Mouse (Mus musculus) liver, adult 2 months (tissue): ENCODE results near the gene Lpar1. TPM values are rescaled to one million over a fixed set of nuclear protein-coding genes. Genes with fewer than 3 reads are reported as not detected.

ENCODE experiments used
- DNase-seq: peaks from one replicate; pipeline ENCODE4 v3.0.0-alpha.2; 2011; ENCODE audit warnings: low read depth, low spot score; ENCODE audit errors: extremely low read depth
- H3K27ac ChIP-seq: fragments of 200-500 bp; replicated peaks from 2 replicates; pipeline ENCODE4 v1.5.1; 2012; ENCODE audit warnings: low read depth, mild to moderate bottlenecking, control low read depth, inconsistent platforms, low read length; ENCODE audit not compliant: insufficient read depth
- H3K27me3 ChIP-seq: fragments of 200-500 bp; 2 replicates; pipeline ENCODE4 v1.6.1; 2012; ENCODE audit warnings: mild to moderate bottlenecking, moderate library complexity, low read length, inconsistent platforms; ENCODE audit not compliant: control insufficient read depth, insufficient read depth
- H3K36me3 ChIP-seq: fragments of 200-500 bp; 2 replicates; pipeline ENCODE4 v1.6.1; 2012; ENCODE audit warnings: low read length, inconsistent platforms; ENCODE audit not compliant: control insufficient read depth, insufficient read depth
- H3K4me1 ChIP-seq: fragments of 200-500 bp; 2 replicates; pipeline ENCODE4 v1.6.1; 2011; ENCODE audit warnings: low read length; ENCODE audit not compliant: control insufficient read depth, insufficient read depth
- H3K4me3 ChIP-seq: fragments of 200-500 bp; 2 replicates; pipeline ENCODE4 v1.5.1; 2011; ENCODE audit warnings: low read depth, mild to moderate bottlenecking, control low read depth, low read length, moderate library complexity; ENCODE audit not compliant: insufficient read depth
- H3K79me2 ChIP-seq: fragments of 200-500 bp; 2 replicates; pipeline ENCODE4 v1.6.1; 2012; ENCODE audit warnings: inconsistent platforms, mild to moderate bottlenecking, low read length, moderate library complexity; ENCODE audit not compliant: control insufficient read depth, insufficient read depth
- H3K9ac ChIP-seq: fragments of 200-500 bp; 2 replicates; pipeline ENCODE4 v1.6.1; 2012; ENCODE audit warnings: low read depth, mild to moderate bottlenecking, control low read depth, inconsistent platforms, low read length
- CTCF ChIP-seq: fragments of 200-500 bp; IDR thresholded peaks from 2 replicates; pipeline ENCODE4 v1.5.1; 2011; ENCODE audit warnings: low read depth, low read length, control low read depth
- POLR2A ChIP-seq: fragments of 200-500 bp; IDR thresholded peaks from 2 replicates; pipeline ENCODE4 v1.6.1; 2011; ENCODE audit warnings: low read length, control low read depth; ENCODE audit not compliant: insufficient read depth; ENCODE audit errors: extremely low read depth
- WGBS: fragments of 180-500 bp; shearing (Covaris S2); methylation state at CpG from one replicate; pipeline ENCODE4 v1.1.7; 2018; 5-methylcytosine and 5-hydroxymethylcytosine counted together
- polyA plus RNA-seq: library from polyadenylated mRNA; depleted of rRNA; stranded (reverse); fragments of >200 nt; gene quantifications from 2 replicates; pipeline ENCODE4 v1.2.3, GENCODE M21; 2012
- total RNA-seq: library from RNA; depleted of rRNA; stranded (reverse); fragments of >200 nt; gene quantifications from 2 replicates; pipeline ENCODE4 v1.2.3, GENCODE M21; 2014

The Lpar1 gene
- total and polyA plus RNA-seq, 2 experiments, result 0.83 to 0.89 TPM

GRCm38 (mm10) chr4:58520531-58520930 is 33.2 kb downstream of the Lpar1 start:
- H3K27me3 ChIP-seq, result no peaks in the 10 kb centered on the region
- no peak overlapping the region for H3K4me3 ChIP-seq
- H3K9ac ChIP-seq, result no peak overlapping the region
- TF ChIP-seq CTCF (no peak), POLR2A (no peak)
- no peaks in the 10 kb centered on the region for H3K36me3 ChIP-seq
- WGBS, result 88% methylated on average over 5 of the region's 5 CpGs
- H3K4me1 ChIP-seq, result no peaks in the 10 kb centered on the region
- no peak for DNase-seq
- no peak overlapping the region for H3K27ac ChIP-seq
- H3K79me2 ChIP-seq, result no peaks in the 10 kb centered on the region

- no peaks in the 10 kb centered on the region for H3K79me2 ChIP-seq
- H3K27me3 ChIP-seq, result no peaks in the 10 kb centered on the region
- TF ChIP-seq CTCF, result no peak
- no peak for DNase-seq
- no peaks in the 10 kb centered on the region for H3K36me3 ChIP-seq
- H3K4me1 ChIP-seq, result no peaks in the 10 kb centered on the region
- H3K27ac ChIP-seq, result no peak overlapping the region
- 93% methylated on average over 4 of the region's 4 CpGs for WGBS
- no peak overlapping the region for H3K9ac ChIP-seq
- H3K4me3 ChIP-seq, result no peak overlapping the region
Observed at GRCm38 (mm10) chr4:58519891-58520290, 33.8 kb downstream of the Lpar1 start.

GRCm38 (mm10) chr4:58518215-58518988 is 35.3 kb downstream of the Lpar1 start:
- TF ChIP-seq POLR2A, result no peak
- no peak for TF ChIP-seq CTCF

GRCm38 (mm10) chr4:58516810-58517209 is 36.9 kb downstream of the Lpar1 start:
- H3K4me1 ChIP-seq, result no peaks in the 10 kb centered on the region
- no peaks in the 10 kb centered on the region for H3K27me3 ChIP-seq
- no peaks in the 10 kb centered on the region for H3K79me2 ChIP-seq
- H3K4me3 ChIP-seq, result no peak overlapping the region
- DNase-seq, result no peak
- TF ChIP-seq CTCF (no peak), POLR2A (no peak)
- no peak overlapping the region for H3K27ac ChIP-seq
- WGBS, result 74% methylated on average over 3 of the region's 3 CpGs
- no peaks in the 10 kb centered on the region for H3K36me3 ChIP-seq
- no peak overlapping the region for H3K9ac ChIP-seq

More at GRCm38 (mm10) chr4:58518215-58518988, 35.3 kb downstream of the Lpar1 start:
- Histone ChIP-seq H3K27ac (no peak overlapping the region), H3K27me3 (no peaks in the 10 kb centered on the region), H3K9ac (no peak overlapping the region), H3K4me1 (no peaks in the 10 kb centered on the region), H3K79me2 (no peaks in the 10 kb centered on the region), H3K36me3 (no peaks in the 10 kb centered on the region), H3K4me3 (no peak overlapping the region)
- no peak for DNase-seq
- 70% methylated on average over 9 of the region's 9 CpGs for WGBS

DNA sequence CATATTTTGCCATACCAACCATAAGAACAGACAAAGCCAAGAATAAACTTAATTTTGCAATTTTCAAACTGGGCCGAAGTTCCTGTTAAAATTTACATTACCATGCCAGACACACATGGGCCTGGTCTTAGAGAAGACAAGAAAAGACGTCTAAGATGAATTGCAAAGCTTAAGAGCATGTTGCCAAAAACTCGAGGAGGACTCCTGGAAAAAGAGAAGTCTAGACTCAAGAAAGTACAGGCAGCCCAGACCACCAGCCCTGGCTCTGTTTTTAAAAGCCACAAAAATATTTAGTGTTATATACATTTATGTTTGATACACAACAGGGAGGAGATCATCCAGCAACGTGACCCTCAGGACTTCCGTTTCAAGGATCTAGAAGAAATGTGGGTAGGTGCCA is 37.5 kb downstream of the Lpar1 start:
- H3K27ac ChIP-seq, result no peak overlapping the region
- no peaks in the 10 kb centered on the region for H3K4me1 ChIP-seq
- H3K36me3 ChIP-seq, result no peaks in the 10 kb centered on the region
- H3K4me3 ChIP-seq, result no peak overlapping the region
- DNase-seq, result no peak
- H3K79me2 ChIP-seq, result no peaks in the 10 kb centered on the region
- H3K27me3 ChIP-seq, result no peaks in the 10 kb centered on the region
- TF ChIP-seq CTCF (no peak), POLR2A (no peak)
- H3K9ac ChIP-seq, result no peak overlapping the region
- WGBS, result 82% methylated on average over 5 of the region's 5 CpGs

DNA sequence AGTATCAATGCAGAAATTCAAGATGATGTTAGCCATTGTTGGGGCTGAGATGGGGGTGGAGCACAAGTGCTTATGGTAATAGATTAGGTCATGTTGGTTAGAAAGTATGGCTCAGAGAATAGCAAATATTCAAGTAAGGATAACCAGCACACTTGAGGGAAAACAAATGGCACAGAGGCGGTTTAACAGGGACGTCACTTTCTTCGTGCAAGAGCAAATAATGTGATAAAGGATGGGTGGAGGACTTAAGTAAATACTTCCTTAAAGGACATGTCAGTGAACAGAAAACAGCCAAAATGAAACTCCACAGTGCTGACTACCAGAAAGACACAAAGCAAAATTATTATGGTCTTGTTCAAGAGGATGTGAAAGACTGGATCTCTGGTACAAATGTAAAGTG is 42.1 kb downstream of the Lpar1 start:
- no peaks in the 10 kb centered on the region for H3K36me3 ChIP-seq
- no peaks in the 10 kb centered on the region for H3K4me1 ChIP-seq
- no peak overlapping the region for H3K4me3 ChIP-seq
- H3K27ac ChIP-seq, result no peak overlapping the region
- no peak for TF ChIP-seq CTCF
- TF ChIP-seq POLR2A, result no peak
- H3K27me3 ChIP-seq, result no peaks in the 10 kb centered on the region
- no peaks in the 10 kb centered on the region for H3K79me2 ChIP-seq
- 45% methylated on average over 3 of the region's 3 CpGs for WGBS
- DNase-seq, result peak; percentile 9
- H3K9ac ChIP-seq, result no peak overlapping the region
